Mouse (Mus musculus) brain, embryonic 18.5 days (tissue): ENCODE data around the gene Klk10.

Experiments used
- DNase-seq: peaks from one replicate; pipeline ENCODE4 v3.0.0-alpha.2; 2012; ENCODE audit warnings: low read depth, low spot score

Klk10 gene

GRCm38 (mm10) chr7:43780746-43781145 lies at the start of gene Klk10:
Gene Klk10 (plus strand): TSS chr7:43781035.
- DNase-seq, result no peak

GRCm38 (mm10) chr7:43747788-43748187 lies 33.0 kb upstream of the Klk10 start:
- DNase-seq, result no peak

DNA sequence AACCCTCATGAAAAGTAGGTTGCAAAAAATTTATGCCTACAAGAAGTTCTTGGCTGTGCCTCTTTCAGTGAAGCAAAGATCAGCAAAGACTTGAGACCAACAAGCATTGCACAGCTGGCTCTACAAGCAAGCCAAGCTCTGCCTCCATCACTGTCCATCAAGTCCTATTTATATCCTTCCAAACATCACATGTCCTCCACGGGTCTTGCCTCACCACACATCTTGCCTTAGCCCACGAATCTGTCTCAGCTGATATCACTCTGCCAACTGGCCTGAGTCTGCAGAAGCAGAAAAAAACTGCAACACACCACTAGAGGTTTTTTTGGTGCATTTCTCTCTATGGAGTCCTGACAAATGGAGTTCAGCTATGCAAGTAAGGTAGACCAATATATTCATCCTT lies 28.0 kb upstream of the Klk10 start:
- no peak for DNase-seq

GRCm38 (mm10) chr7:43766484-43766883 lies 14.4 kb upstream of the Klk10 start:
- DNase-seq, result no peak

- DNase-seq, result no peak
Measured at GRCm38 (mm10) chr7:43768597-43768996, 12.2 kb upstream of the Klk10 start, which contains the start of gene Klk12. Gene Klk12 (plus strand): TSS chr7:43768897.

DNA sequence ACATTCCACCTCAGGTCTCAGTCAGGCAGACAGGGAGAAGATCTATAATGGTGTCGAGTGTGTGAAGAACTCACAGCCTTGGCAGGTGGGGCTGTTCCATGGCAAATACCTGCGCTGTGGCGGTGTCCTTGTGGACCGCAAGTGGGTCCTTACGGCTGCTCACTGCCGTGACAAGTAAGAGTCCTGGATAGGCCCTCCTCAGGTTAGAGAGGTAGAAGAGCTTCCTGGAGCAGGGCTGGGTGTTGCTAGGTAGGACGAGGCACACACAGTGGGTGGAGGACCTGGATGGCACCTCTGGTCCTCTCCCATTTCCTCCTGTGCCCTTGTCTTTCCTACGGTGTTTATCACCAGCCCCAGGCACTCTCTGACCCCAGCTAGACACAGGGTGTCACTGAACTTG lies 11.2 kb upstream of the Klk10 start:
- DNase-seq, result no peak

DNA sequence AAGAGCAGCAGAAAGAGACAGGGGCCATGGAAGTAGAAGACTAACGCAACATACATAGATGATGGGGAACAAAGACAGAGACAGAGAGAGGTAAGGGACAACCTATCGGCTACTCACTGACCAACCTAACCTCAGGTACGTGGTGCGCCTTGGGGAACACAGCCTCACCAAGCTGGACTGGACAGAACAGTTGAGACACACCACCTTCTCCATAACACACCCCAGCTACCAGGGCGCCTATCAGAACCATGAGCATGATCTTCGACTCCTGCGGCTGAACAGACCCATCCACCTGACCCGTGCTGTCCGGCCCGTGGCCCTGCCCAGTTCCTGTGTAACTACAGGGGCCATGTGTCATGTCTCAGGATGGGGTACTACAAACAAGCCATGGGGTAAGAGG lies 10.1 kb upstream of the Klk10 start:
- DNase-seq, result no peak

DNA sequence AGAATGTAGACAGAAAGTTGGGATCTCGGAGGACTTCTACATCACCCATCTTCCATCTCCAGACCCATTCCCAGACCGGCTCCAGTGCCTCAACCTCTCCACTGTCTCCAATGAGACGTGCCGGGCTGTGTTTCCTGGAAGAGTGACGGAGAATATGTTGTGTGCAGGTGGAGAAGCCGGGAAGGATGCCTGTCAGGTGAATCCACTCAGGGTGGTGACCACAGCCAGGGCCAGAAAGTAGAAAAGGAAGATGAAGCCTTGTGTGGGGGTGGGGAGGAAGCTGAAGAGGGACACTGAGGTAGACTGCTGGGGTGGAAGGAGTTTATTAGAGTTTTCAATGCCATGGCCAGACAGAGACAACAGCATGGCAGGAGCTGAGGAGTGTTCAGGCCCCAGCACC lies 8.9 kb upstream of the Klk10 start:
- DNase-seq, result no peak

DNA sequence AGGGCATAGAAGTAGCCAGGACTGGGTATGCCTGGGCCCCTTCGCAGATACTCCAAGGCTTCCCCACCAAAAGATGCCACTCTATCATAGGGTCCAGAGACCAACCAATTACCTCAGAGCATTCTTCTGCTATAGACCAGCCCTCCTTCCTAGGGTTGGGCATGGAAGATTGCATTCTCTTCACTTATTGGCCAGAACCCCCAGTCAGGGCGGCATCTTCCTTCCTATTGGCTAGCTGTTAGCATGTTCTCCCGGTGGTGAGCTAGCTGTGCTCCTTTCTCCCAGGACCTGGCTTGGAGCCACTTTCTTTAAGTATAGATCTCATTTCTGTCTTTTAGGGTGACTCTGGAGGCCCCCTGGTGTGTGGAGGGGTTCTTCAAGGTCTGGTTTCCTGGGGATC lies 7.9 kb upstream of the Klk10 start:
- no peak for DNase-seq

- DNase-seq, result no peak
Measured at GRCm38 (mm10) chr7:43774364-43774763, 6.5 kb upstream of the Klk10 start, which contains the start of gene Klk11. Gene Klk11 (plus strand): TSS chr7:43774604.

DNA sequence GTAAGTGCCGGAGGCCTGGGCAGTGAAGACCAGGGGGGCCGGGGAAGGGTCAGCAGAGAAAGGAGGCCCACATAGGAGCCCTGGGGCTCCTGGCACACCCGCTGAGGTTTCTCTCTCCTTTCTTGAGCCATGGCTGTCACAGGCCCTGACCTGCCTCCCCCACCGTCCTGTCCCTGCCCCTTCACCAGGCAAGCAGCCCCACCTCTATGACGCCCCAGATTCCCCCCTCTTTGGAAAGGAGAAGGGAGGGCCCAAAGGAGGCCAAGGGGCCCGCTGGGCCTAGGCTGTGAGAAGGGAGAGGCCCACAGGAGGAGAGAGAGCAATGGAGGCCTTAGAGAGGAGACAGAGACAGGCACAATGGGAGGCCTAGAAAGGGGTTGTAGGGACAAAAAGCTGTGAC lies 6.0 kb upstream of the Klk10 start:
- no peak for DNase-seq

GRCm38 (mm10) chr7:43775311-43776057 lies 5.4 kb upstream of the Klk10 start:
- no peak for DNase-seq

GRCm38 (mm10) chr7:43776506-43776905 lies 4.3 kb upstream of the Klk10 start:
- DNase-seq, result no peak

- no peak for DNase-seq
Measured at GRCm38 (mm10) chr7:43777423-43777822, 3.4 kb upstream of the Klk10 start.

GRCm38 (mm10) chr7:43778176-43778970 lies 2.5 kb upstream of the Klk10 start:
- DNase-seq, result no peak

DNA sequence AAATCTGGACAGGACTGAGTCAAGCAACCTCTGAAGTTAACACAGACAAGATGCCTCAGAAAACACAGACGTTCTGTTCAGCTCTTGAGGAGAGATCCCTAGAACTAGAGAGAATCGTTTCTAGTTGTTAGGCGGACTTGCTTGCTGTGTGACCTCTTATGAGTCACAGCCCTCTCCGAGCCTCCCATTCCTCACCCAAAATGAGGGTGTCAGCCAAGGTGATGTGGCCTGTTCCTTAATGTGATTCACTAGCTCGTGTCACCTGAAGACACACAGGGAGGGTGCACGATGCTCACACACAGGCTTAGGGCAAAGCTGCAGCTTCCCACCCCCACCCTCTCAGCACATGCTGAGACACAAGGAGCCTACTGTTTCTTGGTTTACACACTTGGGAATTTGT lies 594 bp upstream of the Klk10 start:
- no peak for DNase-seq

- DNase-seq, result no peak
Measured at GRCm38 (mm10) chr7:43781541-43781940, 706 bp downstream of the Klk10 start.

DNA sequence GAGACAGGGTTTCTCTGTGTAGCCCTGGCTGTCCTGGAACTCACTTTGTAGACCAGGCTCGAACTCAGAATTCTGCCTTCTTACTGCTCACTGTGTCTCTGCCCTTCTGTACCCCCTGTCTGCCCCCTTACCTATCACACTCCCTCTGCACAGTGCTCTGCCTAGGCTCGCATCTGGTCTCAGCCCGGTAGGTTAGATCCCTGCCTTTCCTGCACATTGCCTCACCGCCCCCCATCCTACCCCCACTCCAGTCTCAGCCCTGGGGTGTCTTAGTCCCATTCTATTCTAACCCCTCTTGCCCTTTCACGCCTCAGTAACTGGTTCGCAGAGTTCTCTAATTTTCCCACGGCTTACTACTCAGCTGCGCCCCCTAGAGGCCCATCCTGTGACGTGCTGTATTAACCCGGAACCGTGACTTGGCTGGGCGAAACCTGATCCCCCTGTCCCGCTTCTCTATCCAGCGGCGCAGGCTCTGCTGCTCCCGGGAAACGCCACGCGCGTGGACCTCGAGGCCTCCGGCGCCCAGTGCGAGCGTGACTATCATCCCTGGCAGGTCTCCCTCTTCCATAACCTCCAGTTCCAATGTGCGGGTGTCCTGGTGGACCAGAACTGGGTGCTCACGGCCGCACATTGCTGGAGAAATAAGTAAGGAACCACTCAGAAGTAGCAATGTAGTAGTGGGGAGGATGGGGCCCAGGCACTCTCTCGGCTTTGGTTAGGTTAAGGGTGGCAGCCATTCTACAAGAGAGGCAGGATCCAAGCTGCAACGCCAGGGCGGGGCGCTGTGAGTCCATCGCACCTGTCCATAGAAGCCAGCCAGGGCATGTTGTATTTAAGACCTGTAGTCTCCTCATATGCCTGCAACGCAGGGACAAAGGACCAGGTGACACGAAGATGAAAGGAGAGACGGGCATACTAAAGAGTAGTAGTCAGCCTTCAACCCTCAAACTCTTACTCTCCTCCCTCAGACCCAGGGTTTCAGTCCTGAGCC lies 1.7 kb downstream of the Klk10 start:
- no peak for DNase-seq

- DNase-seq, result no peak
Measured at GRCm38 (mm10) chr7:43785286-43785685, 4.5 kb downstream of the Klk10 start.

DNA sequence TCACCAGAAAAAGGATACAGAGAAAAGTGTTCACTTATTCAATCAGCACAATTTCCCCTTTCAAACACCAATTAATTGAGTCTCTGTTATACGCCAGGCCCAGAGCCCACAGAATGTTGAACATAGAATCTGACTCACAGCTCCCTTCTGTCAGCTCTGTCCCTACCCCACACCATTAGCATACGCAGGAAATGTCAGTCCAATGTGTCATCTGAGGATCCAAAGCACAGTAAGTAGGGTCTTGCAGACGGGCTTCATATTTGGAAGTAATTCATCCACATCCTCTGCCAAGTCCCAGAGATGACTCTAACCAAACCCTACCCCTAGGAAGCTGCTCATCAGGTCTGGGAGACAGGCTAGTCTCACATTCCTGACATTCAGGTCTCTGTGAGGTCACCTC lies 7.3 kb downstream of the Klk10 start:
- no peak for DNase-seq

DNA sequence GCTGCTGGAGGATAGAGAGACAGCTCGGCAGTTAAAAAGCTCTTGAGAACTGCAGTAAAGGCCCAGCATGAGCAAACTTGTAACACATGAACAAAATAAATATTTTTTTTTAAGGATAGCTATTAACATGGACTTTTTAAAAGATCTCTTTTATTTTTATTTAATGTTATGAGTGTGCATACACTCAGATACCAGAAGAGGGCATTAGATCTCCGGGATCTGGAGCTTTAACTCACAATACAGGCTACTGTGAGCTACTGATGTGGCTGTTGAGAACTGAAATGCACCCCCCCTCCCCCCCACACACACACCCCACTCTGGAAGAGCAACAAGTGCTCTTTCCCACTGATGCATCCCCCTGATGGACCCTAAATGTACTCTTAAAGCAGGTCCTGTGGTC lies 8.5 kb downstream of the Klk10 start:
- no peak for DNase-seq

DNA sequence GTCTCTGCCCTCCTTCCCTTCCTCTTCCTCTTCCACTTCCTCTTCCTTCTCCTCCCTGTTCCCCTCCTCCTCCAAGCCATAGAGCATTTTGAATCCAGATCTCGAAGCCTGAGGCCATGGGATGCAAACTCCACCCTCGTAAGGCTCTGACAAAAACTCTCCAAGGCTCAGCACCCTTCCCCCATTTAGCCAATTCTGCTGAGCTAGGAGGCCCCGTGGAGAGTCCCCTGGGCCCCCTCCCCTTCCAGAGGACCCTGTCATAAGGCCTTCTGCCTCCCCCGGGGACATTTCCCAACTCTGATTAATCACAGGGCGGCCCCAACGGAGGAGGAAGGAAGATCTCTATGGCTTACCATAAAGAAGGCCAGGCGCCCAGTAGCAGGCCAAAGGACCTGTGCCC lies 10.8 kb downstream of the Klk10 start, which contains the start of gene Klk9:
TSS of gene Klk9 (plus strand) at position 301 of the 400 bp plus-strand sequence.
- DNase-seq, result no peak
